Mouse (Mus musculus) heart, embryonic 16.5 days (tissue): Measurements from ENCODE around the gene Samd1. TPM values are rescaled to one million over a fixed set of nuclear protein-coding genes. Genes with fewer than 3 reads are reported as not detected.

Experiments
- ATAC-seq: fragments of 200-750 bp; cut with Nextera tagmentation; replicated peaks from 2 replicates; pipeline ENCODE4 v1.8.0; 2017; ENCODE audit warnings: moderate number of reproducible peaks; ENCODE audit not compliant: insufficient read depth, low FRiP score; ENCODE audit errors: extremely low read depth
- H3K27ac ChIP-seq: fragments of 300-500 bp; sonication (generic); 2 replicates; pipeline ENCODE4 v1.5.1; 2014; ENCODE audit warnings: mild to moderate bottlenecking, low read length, control low read depth, moderate library complexity
- H3K27me3 ChIP-seq: fragments of 300-500 bp; sonication (generic); 2 replicates; pipeline ENCODE4 v1.6.1; 2014; ENCODE audit warnings: low read length, mixed read lengths; ENCODE audit not compliant: control insufficient read depth, insufficient read depth
- H3K36me3 ChIP-seq: fragments of 300-500 bp; sonication (generic); 2 replicates; pipeline ENCODE4 v1.6.1; 2014; ENCODE audit not compliant: control insufficient read depth, insufficient read depth
- H3K4me1 ChIP-seq: fragments of 300-500 bp; sonication (generic); 2 replicates; pipeline ENCODE4 v1.6.1; 2014; ENCODE audit warnings: low read length, mixed read lengths; ENCODE audit not compliant: control insufficient read depth, insufficient read depth
- H3K4me2 ChIP-seq: fragments of 300-500 bp; sonication (generic); 2 replicates; pipeline ENCODE4 v1.6.1; 2014; ENCODE audit warnings: low read depth, mild to moderate bottlenecking, control low read depth, low read length
- H3K4me3 ChIP-seq: fragments of 300-500 bp; sonication (generic); 2 replicates; pipeline ENCODE4 v1.5.1; 2014; ENCODE audit warnings: mild to moderate bottlenecking, control low read depth, low read length
- H3K9ac ChIP-seq: fragments of 300-500 bp; sonication (generic); 2 replicates; pipeline ENCODE4 v1.6.1; 2014; ENCODE audit warnings: low read length, control low read depth
- H3K9me3 ChIP-seq: fragments of 300-500 bp; sonication (generic); replicated peaks from 2 replicates; pipeline ENCODE4 v1.6.1; 2016; ENCODE audit warnings: low read length; ENCODE audit not compliant: control insufficient read depth
- WGBS: fragments of 180-500 bp; shearing (Covaris S2); extraction: QIAGEN DNeasy Blood & Tissue Kit; methylation state at CpG from one replicate; pipeline ENCODE4 v1.1.7; 2014; 5-methylcytosine and 5-hydroxymethylcytosine counted together
- polyA plus RNA-seq: library from polyadenylated mRNA; unstranded; fragments of >200 nt; fragmentation: Nextera tagmentation; extraction: Ambion mirVana; gene quantifications from 2 replicates; pipeline ENCODE4 v1.2.1, GENCODE M21; 2015

Samd1 gene
- polyA plus RNA-seq: 5.4 and 6.0 TPM in 2 replicates

DNA sequence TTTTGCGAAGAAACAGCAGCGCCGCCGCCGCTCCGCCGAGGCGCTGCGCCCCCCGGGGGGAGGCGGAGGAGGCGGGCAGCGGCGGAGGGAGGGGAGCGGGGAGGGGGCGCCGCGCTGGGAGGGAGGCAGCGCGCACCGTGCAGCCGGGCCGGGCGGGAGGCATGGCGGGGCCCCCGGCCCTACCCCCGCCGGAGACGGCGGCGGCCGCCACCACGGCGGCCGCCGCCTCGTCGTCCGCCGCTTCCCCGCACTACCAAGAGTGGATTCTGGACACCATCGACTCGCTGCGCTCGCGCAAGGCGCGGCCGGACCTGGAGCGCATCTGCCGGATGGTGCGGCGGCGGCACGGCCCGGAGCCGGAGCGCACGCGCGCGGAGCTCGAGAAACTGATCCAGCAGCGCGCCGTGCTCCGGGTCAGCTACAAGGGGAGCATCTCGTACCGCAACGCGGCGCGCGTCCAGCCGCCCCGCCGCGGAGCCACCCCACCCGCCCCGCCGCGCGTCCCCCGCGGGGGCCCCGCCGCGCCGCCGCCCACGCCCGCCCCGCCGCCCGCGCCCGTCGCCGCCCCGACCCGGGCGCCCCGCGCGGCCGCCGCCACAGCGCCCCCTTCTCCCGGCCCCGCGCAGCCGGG lies at the start of gene Samd1:
Samd1 (plus strand) TSS at position 162 of the 631 bp plus-strand sequence.
- peak within 1 kb of the TSS; percentile 88 for H3K4me3 ChIP-seq
- peaks cover 32% of the 10 kb centered on the region for H3K36me3 ChIP-seq
- under 1% methylated on average over 69 of the region's 112 CpGs for whole genome bisulfite sequencing
- H3K27me3 ChIP-seq: no peaks in the 10 kb centered on the region; the same call in 1 of the 2 replicates
- ATAC-seq: no peak
- H3K9me3 ChIP-seq: no peaks in the 10 kb centered on the region
- peak within 1 kb of the TSS; percentile 97 for H3K4me2 ChIP-seq
- H3K4me1 ChIP-seq: peaks cover 20% of the 10 kb centered on the region
- peak within 1 kb of the TSS; percentile 97 for H3K27ac ChIP-seq
- H3K9ac ChIP-seq: peak within 1 kb of the TSS; percentile 92

DNA sequence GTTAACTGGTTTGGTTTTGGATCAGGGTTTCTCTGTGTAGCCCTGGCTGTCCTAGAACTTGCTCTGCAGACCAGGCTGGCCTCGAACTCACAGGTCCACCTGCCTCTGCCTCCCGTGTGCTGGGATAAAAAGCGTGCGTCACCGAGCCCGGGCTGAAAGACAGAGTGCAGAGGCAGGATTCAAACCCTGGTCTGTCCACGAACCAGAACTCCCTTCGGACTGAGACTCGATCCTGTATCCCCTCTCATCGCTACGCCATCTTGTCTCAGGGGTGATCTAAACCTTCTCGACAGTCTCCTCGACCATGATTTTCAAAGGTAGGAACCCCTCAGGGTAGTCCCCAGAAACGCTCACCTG lies 42.7 kb upstream of the Samd1 start:
- Histone ChIP-seq H3K4me1 (peaks cover 13% of the 10 kb centered on the region), H3K9me3 (no peaks in the 10 kb centered on the region), H3K27me3 (no peaks in the 10 kb centered on the region), H3K4me2 (peak overlapping the region; percentile 78), H3K9ac (peak overlapping the region; percentile 78), H3K27ac (peak overlapping the region; percentile 31), H3K36me3 (no peaks in the 10 kb centered on the region), H3K4me3 (peak overlapping the region; percentile 74)
- no peak for ATAC-seq
- 1% methylated on average over 14 of the region's 14 CpGs for WGBS

DNA sequence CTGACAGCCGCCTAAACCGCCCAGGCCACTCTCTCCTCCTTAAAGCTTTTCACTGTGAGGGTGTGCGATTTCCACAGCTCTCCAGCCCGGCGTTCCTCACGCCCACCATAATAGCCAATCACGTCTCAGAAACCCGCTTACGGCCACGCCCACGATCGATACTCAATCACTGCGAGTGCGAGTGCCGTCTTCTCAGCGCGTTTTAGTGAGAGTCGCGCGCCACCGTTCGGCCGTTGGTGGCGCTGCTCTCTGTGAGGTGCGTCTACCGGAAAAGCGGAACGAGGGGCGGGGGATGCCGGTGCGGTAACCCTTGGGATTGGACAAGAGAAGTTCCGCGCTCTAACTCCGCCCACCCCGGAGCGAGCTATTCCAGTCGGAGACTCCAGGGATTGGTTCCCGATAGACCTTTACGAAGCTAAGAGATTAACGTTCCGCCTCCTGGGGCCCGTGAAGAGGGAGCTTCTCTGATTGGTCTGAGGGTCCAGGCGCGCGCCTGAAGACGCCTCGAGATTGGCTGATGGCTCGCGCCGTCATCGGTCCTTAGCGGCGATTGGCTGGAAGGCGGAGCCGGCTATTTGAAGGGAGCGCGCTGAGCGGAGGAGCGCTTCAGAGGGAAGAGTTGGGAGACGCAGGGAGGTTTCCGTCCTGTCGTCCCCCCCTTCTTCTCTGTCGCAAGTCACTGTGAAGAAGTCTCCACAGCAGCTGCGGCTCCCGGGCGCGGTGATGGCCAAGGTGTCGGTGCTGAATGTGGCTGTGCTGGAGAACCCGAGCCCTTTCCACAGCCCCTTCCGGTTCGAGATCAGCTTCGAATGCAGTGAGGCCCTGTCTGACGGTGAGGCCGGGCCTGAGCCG lies 42.1 kb upstream of the Samd1 start, which contains the start of the genes Gm10644 and Asf1b:
Gm10644 (minus strand) TSS at position 100 of the 852 bp plus-strand sequence.
Asf1b (plus strand) TSS at position 402 of the 852 bp plus-strand sequence.
- Histone ChIP-seq H3K9me3 (no peaks in the 10 kb centered on the region), H3K4me3 (peak within 1 kb of the TSS; percentile 74), H3K27me3 (no peaks in the 10 kb centered on the region), H3K9ac (peak within 1 kb of the TSS; percentile 78), H3K27ac (peak within 1 kb of the TSS; percentile 31), H3K4me2 (peak within 1 kb of the TSS; percentile 84), H3K36me3 (no peaks in the 10 kb centered on the region), H3K4me1 (peaks cover 13% of the 10 kb centered on the region)
- peak; percentile 99 for ATAC-seq
- under 1% methylated on average over 75 of the region's 75 CpGs for WGBS

DNA sequence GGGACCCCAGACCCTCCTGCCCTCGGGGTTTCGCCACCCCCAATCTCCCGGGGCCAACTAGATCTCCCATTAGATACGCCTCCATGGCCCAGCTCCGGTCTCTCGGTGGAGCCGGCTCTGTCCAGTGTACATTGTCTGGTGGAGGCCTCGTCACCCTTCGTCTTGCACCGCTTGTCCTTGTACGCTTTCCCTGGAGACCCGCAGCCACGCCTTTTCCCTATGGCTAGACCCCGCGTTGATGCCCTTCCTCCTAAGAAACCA lies 41.6 kb upstream of the Samd1 start:
- 1% methylated on average over 15 of the region's 15 CpGs for WGBS
- peak overlapping the region; percentile 69 for H3K9ac ChIP-seq
- peak overlapping the region; percentile 84 for H3K4me2 ChIP-seq
- no peaks in the 10 kb centered on the region for H3K9me3 ChIP-seq
- no peaks in the 10 kb centered on the region for H3K36me3 ChIP-seq
- H3K4me3 ChIP-seq: peak overlapping the region; percentile 74
- peak overlapping the region; percentile 18; the same call in 1 of the 2 replicates for H3K27ac ChIP-seq
- peaks cover 13% of the 10 kb centered on the region for H3K4me1 ChIP-seq
- no peaks in the 10 kb centered on the region for H3K27me3 ChIP-seq
- ATAC-seq: 0 out of 2 replicates have a peak, but pooled peaks have one; percentile 1

DNA sequence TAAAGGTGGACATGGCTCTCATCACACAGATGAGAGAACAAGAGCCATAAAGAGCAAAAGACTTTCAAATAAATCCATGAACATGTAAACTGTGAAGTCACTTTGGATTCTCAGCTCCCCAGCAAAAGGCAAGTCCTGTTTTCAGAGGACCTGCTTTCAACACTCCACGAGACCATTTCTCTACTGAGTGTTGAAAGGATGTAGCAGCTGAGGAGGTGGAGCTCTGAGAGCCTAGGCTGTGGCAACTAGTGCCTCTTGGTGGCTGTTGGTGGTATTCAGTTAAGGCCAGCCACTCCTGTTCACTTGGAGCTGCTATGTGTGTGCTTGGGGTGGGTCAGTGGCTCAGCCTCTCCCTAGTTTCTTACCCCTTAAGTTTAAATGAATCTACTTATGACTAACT lies 40.7 kb upstream of the Samd1 start:
- Histone ChIP-seq H3K27ac (no peak overlapping the region), H3K4me2 (peak overlapping the region; percentile 84), H3K4me3 (peak overlapping the region; percentile 74), H3K36me3 (no peaks in the 10 kb centered on the region), H3K4me1 (peaks cover 13% of the 10 kb centered on the region), H3K9me3 (no peaks in the 10 kb centered on the region), H3K9ac (no peak overlapping the region; the same call in 1 of the 2 replicates), H3K27me3 (no peaks in the 10 kb centered on the region)
- no peak for ATAC-seq
- 4% methylated on average over 1 of the region's 1 CpGs for WGBS

DNA sequence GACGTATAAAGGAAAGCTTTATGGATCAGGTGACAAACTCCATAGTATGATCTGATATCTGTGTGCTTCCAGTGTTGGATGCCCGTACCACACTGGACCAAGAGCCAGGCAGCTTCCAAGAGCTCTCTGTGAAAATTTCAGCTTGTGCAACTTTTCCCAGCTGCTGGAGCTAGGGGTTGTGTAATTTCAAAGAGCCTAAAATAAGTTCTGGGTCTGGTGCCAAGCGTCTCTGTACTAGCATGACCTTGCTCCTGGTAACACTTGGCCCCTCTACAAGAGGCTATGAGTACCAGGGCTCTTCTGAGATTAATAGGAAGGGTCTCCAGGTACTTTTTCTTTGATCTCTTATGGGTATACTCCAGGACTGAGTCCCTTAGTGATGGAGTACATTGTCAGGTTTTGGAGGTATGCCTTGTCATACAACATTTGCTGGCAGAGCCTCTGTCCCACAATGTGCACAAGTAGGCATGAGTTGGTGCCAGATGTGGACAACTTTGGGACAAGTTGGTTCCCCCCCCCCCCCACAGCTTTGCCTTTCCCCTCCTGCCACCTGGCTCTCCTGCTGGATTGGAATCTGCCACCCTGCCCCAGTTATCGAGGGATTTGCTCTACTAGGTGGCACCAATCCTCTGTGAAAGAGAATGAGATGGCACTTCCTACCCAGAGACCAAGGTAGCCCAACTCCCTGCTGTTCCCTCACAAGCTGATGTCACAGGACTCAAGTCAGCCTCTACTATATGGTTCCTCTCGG lies 33.3 kb upstream of the Samd1 start:
- peak; percentile 91 for ATAC-seq
- no peaks in the 10 kb centered on the region for H3K27me3 ChIP-seq
- H3K4me1 ChIP-seq: peaks cover 15% of the 10 kb centered on the region
- H3K4me3 ChIP-seq: no peak overlapping the region
- peak overlapping the region; percentile 18 for H3K4me2 ChIP-seq
- WGBS: 59% methylated on average over 5 of the region's 5 CpGs
- H3K9me3 ChIP-seq: no peaks in the 10 kb centered on the region
- no peak overlapping the region for H3K9ac ChIP-seq
- peak overlapping the region; percentile 77 for H3K27ac ChIP-seq
- peaks cover 20% of the 10 kb centered on the region for H3K36me3 ChIP-seq

DNA sequence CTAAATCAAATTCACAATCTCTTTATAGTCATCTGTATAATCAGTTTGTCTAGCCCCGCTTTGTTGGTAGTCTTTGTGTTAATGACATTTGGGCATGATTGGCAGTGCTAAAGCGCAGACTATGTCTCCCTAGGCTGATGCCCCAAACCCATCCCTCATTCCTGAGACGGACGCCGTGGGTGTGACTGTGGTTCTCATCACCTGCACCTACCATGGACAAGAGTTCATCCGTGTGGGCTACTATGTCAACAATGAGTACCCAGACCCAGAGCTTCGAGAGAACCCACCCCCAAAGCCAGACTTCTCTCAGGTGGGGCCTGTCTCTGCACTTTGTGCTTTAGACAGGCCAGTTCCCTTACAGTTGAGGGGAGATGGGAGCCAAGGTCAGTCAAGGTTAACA lies 29.8 kb upstream of the Samd1 start:
- Histone ChIP-seq H3K9me3 (no peaks in the 10 kb centered on the region), H3K27me3 (no peaks in the 10 kb centered on the region), H3K36me3 (peaks cover 27% of the 10 kb centered on the region), H3K4me3 (no peak overlapping the region), H3K27ac (no peak overlapping the region), H3K4me2 (no peak overlapping the region), H3K9ac (no peak overlapping the region), H3K4me1 (peaks cover 22% of the 10 kb centered on the region)
- 89% methylated on average over 7 of the region's 7 CpGs for WGBS
- no peak for ATAC-seq

DNA sequence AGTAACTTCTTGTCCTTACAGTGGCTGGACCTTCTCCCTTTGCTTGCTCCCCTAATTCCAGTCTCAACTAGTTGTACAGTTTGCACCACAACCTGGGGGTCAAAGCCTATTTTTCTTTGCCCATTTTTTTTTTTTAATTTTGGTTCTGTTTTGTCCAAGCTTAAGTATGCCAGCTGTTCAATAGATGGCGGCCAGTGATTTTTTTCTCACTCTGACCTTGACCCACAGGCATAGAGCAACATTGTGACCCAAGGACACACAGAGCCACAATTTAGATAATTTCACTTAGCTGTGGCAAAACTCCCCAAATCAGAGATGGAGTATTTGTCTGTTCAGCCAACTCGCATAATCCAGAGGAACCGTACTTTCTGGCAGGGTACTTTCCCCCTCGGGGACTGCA lies 26.4 kb upstream of the Samd1 start:
- Histone ChIP-seq H3K36me3 (peaks cover 23% of the 10 kb centered on the region), H3K4me3 (no peak overlapping the region), H3K4me2 (no peak overlapping the region), H3K9me3 (no peaks in the 10 kb centered on the region), H3K9ac (no peak overlapping the region), H3K27me3 (no peaks in the 10 kb centered on the region), H3K27ac (no peak overlapping the region), H3K4me1 (peaks cover 21% of the 10 kb centered on the region)
- WGBS: 86% methylated on average over 4 of the region's 4 CpGs
- ATAC-seq: no peak
